Mouse (Mus musculus): ENCODE results near the gene Ndufs1.
A peak's percentile ranks its signal among the peaks of the same experiment; 100 is the strongest.
"Not testable (repeated sequence)": the region's sequence is repeated elsewhere in the genome, so short reads cannot be mapped to it uniquely, and the experiment has no call there.

The Ndufs1 gene

GRCm38 (mm10) chr1:63176604-63177421 is at the start of gene Ndufs1, which contains the start of gene Eef1b2:
Gene Ndufs1, minus strand, starts transcription at chr1:63176833.
Gene Eef1b2, plus strand, starts transcription at chr1:63176825.
- peak; percentile 99 to 100 for DNase-seq (ENCODE audit: low spot score in 2 of 2)

GRCm38 (mm10) chr1:63225890-63226289 is 49.3 kb upstream of the Ndufs1 start:
- no peak for DNase-seq (ENCODE audit: low spot score in 2 of 2)

GRCm38 (mm10) chr1:63225009-63225408 is 48.4 kb upstream of the Ndufs1 start:
- DNase-seq (ENCODE audit: low spot score in 2 of 2), result no peak

GRCm38 (mm10) chr1:63219277-63219676 is 42.6 kb upstream of the Ndufs1 start:
- no peak for DNase-seq (ENCODE audit: low spot score in 2 of 2)

GRCm38 (mm10) chr1:63214631-63215030 is 38.0 kb upstream of the Ndufs1 start:
- no peak for DNase-seq (ENCODE audit: low spot score in 2 of 2)

GRCm38 (mm10) chr1:63214271-63214558 is 37.6 kb upstream of the Ndufs1 start, which contains the start of gene Gpr1:
Gene Gpr1, minus strand, starts transcription at chr1:63214543.
- no peak for DNase-seq (ENCODE audit: low spot score in 2 of 2)

- no peak for DNase-seq (ENCODE audit: low spot score in 2 of 2)
These were observed 37.0 kb upstream of the Ndufs1 start for GRCm38 (mm10) chr1:63213478-63214270.

- no peak for DNase-seq (ENCODE audit: low spot score in 2 of 2)
These were observed 33.4 kb upstream of the Ndufs1 start for GRCm38 (mm10) chr1:63209861-63210529.

DNA sequence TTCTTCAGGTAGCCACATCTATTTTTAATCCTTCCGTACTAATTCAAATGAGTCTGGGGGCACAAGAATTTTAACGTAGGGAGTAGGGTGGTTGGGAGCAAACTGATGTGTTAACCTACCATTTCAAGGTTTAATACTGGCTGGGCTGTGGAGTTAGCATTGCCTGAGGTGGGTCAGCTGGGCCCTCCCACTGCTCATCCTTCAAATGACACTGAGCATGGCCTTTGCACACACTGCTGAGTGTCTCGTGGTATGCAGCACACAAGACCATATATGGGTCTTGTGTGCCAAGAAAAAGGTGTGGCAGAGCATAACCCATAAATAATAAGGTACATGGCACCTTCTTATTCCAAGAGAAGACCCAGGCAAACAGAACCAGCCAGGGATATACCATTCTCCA is 31.0 kb upstream of the Ndufs1 start:
- DNase-seq (ENCODE audit: low spot score in 2 of 2), result no peak

GRCm38 (mm10) chr1:63204660-63205394 is 28.2 kb upstream of the Ndufs1 start:
- no peak for DNase-seq (ENCODE audit: low spot score in 2 of 2)

- DNase-seq (ENCODE audit: low spot score in 2 of 2), result peak; percentile 52 to 66
These were observed 27.5 kb upstream of the Ndufs1 start for GRCm38 (mm10) chr1:63203950-63204659.

GRCm38 (mm10) chr1:63203471-63203870 is 26.8 kb upstream of the Ndufs1 start:
- DNase-seq (ENCODE audit: low spot score in 2 of 2), result no peak

GRCm38 (mm10) chr1:63201672-63202071 is 25.0 kb upstream of the Ndufs1 start:
- DNase-seq (ENCODE audit: low spot score in 2 of 2), result no peak

DNA sequence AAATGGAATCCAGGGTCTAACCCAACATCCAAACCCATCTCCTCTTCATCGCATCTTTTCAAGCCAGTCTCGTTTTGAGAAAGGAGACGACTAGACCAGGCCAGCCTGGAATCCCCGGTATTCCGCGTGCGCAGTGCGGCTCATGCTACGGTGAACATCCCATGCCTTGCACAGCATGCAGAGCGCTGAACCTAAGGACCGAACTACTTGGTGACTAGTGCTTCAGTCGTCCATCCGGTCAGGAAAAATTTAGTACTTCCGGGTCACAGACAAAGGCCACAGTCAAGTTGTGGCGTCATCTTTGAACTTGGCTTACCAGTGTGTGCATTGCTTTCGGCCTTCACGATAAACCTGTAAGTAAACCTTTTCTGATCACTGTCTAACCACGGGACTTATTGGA is 23.7 kb upstream of the Ndufs1 start:
- no peak for DNase-seq (ENCODE audit: low spot score in 2 of 2)

- no peak for DNase-seq (ENCODE audit: low spot score in 2 of 2)
These were observed 22.8 kb upstream of the Ndufs1 start for GRCm38 (mm10) chr1:63199387-63199786.

DNA sequence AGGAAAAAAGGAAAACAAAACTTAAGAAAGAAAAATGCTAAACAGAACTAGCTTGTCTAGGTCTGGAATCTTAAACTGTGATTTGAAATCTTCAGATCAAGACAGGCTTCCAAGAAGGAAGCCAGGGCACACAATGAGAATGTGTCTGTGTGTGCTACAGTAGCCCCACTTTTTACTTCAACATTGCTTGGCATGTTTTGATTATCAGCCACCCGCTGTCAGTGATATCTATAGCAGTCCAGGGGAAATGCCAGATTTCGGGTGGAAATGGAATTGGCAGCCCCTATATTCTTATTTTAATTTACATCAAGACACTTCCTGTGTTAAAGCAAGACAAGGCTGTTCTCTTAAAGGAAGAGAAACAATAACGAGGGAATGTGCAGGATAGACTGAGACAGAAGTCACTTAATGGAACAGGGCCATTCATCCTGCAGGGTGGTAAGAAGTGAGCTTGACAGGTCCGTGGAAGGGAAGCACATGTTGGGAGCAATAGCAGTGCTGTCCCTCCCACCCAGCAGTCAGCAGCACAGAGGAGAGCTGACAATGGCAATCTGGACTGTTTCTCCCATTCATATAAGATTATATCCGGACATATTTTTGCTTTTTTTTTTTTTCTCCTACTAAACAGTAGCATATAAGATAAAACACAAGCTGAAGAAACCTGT is 19.3 kb upstream of the Ndufs1 start:
- DNase-seq (ENCODE audit: low spot score in 2 of 2), result no peak

DNA sequence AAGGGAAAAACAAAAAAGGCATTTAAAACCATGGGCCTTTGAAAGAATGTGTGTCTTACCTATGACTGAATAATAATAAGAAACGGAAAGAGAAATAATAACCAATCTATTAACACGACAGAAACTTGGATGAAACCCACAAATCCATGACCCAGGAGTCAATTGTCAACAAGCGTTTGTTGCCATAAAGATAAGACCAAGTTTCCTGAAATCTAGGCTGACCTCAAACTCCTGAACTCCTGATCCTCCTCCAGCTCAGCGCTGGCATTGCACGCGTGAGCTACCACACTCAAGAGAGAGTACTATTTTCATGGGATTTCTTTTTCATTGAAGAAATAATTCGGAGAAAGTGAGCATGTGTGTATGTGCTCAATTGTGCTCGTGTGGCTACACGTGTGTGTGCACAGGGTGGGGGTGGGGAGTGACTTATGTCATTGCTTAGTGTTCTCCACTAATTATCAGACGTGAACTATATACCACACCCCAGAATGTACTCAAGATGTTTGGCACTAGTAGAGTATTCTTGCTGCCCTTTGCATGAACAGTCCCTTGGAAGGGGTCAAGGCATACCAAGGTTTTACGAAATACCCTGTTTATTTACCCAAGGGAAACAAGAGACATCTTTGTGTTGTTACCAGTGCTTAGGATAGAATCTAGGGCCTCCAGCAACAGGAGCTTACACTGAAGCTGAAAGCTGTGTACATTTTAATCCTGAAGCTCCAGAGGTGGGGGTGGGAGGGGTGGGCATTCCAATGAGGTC is 15.9 kb upstream of the Ndufs1 start:
- no peak for DNase-seq (ENCODE audit: low spot score in 2 of 2)

- DNase-seq (ENCODE audit: low spot score in 2 of 2), result peak; percentile 50 to 56
These were observed 14.2 kb upstream of the Ndufs1 start for GRCm38 (mm10) chr1:63190851-63191250.

- DNase-seq (ENCODE audit: low spot score in 2 of 2), result no peak
These were observed 11.9 kb upstream of the Ndufs1 start for GRCm38 (mm10) chr1:63188536-63188935.

DNA sequence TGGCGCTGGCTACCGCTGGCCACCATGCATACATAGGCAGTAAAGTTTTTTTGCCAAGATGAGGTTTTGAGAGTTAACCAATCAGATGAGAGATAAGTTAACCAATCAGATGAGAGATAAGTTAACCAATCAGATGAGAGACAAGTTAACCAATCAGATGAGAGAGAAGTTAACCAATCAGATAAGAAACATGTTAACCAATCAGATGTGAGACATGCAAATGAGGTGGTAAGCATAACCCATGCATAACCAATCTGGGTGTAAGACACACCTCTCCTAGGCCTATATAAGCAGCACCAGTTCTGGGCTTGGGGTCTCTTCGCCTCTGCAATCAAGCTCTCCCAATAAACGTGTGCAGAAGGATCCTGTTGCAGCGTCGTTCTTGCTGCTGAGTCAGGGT is 8.8 kb upstream of the Ndufs1 start:
- DNase-seq (ENCODE audit: low spot score in 2 of 2), result not testable (repeated sequence)

Measured in right cerebral cortex, postnatal 10 days (tissue).